Mouse (Mus musculus): ENCODE measurements at regions not wholly inside any gene's neighbourhood (a gene's known extent, or its start where the extent isn't known, plus 50 kb on each side); places are given as distances from the start of the nearest gene placed in this dataset.

DNA sequence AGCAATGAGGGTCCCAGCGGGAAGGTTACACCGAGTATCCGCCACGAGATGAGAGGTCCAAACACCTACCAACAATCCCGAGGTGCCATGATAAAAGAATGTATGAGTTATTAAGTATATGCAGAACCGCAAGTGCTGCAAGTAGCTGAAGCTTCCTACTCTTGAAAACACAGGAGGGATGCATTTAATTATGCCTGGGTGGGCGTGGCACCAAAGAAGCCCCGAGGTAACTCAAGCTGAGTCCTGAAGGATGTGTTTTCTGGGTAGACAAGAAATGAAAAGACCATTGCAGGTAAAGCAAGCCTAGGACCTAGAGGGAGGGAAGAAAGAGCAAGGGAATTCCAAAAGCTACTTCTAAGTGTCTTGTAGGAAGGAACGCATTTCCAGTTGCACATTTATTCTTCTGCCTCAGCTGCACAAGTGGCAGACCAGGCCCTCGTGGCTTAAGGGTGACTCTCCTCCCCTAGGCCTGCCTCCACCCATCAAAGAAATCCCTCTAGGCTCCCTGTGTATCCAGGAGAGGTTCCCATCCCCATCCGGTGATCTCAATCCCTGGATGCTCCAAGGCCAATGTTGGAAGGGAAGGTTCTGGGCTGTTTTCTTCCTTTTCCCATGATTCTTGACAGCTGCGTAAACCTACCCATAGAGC is 104.2 kb upstream of the Mgme1 start:
- intact Hi-C loops (cut with DNase I) = no loop called here
- DNase-seq (ENCODE audit: low spot score in 2 of 2) = no peak

DNA sequence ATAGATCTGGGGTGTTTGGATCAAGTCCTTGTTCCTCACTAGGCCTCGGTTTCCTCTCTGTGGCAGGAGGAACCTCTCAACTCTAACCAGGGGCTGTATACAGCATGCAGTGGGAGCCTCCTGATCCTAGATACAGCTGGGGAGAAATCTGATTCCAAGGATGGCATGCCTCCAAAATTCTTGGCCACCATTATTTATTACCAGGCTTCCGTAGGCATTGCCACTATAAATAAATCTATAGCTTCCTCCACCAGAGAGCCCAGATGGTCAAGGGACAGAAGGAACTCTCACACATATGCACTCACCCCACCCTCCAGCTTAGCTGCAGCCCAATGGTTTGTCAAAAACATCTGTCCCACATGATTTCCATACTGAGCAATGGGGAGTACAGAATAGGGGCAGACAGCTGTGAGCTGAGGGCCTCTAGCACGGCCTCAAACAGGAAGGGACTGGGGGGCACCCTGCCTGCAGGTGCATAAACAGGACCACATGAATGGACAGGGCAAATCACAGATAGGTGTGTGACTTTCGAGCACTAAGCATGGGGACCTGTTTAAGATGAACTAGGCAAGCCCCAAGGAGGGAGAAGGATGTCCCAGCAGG is 100.8 kb upstream of the Mgme1 start:
- DNase-seq (ENCODE audit: low spot score in 2 of 2) = no peak
- intact Hi-C loops (cut with DNase I) = no loop called here

DNA sequence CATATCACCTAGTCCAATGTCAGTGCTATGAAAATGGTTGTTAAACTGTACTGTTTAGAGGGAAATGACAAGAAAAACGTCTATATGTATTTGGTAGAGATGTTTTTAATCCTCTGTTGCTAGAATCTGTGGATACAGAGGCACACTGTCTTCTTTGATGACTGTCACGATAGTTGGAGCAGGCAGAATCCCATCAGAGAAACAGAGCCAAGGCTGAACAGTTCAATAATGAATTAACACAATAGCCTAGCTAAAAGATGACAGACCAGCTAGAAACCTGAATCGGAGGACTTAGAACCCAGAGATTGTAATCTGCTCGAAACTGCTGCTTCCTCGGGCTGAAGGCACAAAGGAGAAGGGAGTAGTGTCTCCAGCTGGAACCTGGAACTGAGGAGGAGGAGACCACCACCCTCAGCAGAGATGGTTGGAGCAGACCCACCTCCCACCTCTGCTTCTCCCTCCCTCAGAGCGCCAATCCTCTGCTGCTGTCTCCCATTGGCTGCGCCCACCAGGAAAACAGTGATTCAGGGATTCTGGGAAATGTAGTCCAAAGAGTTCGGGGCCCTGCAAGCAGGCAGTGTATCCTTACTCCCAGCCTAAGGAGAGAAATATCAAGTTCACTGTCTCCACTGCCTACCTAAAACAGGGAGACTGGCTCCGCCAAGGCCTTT is 98.2 kb upstream of the Mgme1 start:
- intact Hi-C loops (cut with DNase I) = no loop called here
- peak; percentile 83 to 92 for DNase-seq (ENCODE audit: low spot score in 2 of 2)

DNA sequence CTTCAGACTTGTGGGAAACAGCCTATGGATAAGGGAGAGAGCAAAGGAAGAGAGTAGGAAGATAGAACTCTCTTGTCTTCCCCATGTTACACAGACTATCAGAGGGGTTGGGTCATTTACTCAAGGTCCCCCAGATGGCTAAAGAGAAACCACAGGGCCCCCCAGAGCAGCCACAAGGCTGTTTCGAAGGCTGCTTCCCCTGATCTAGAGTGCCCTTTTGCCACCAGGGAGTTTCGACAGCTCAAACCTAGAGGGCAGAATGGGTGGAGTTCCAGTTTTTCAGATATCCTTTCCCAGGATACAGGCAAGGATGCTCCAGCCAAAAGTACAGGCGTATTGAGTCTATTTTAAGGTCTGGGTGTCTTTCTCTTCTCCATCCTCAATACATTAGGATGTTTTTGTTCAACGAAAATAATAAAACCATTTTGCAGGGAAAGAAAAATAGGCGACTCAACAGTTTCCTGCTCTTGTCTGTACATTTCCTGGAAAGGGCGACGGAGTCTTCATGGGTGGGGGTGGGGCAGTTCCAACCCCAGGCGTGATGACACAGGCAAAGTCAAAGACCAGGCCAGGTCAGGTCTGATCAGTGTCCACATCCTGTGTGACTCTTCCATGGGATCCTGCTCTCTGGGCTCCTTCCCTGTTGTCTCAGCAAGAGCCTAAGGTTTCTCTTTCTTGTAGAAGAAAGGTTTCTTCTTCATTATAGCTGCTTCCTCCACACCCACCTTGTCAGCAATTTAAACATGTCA is 96.9 kb upstream of the Mgme1 start:
- no peak for DNase-seq (ENCODE audit: low spot score in 2 of 2)
- intact Hi-C loops (cut with DNase I) = no loop called here

DNA sequence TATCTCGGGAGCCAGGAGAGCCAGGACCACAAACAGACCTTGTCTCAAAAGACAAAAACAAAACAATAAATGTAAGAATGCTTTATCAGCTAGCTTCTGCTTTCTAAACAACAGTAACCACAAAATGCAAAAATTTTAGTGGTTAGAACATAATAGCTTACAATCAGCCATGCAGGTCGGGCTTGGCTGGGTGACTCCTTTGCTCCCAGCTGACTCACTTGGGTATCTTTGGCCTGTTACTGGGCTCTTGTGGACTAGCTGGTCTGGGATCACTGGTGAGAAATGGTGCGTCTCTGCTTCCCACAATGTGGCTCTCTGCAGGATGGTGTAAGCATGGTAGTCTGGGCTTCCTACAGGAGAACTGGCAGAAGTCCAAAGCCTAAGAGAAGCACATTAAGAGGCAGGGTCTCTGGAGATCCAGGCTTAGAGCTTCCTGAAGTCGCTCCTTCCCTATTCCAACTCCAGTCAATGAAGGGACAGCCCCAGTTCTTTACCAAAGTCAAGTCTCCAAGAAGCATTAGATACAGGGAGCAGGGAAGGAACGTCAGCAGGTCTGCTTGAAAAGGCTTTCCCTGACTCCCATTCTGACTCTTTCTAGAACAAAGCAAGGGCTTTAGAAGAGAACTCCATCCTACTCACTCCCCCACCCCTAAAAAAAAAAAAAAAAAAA is 96.0 kb upstream of the Mgme1 start:
- intact Hi-C loops (cut with DNase I) = no loop called here
- no peak for DNase-seq (ENCODE audit: low spot score in 2 of 2)

DNA sequence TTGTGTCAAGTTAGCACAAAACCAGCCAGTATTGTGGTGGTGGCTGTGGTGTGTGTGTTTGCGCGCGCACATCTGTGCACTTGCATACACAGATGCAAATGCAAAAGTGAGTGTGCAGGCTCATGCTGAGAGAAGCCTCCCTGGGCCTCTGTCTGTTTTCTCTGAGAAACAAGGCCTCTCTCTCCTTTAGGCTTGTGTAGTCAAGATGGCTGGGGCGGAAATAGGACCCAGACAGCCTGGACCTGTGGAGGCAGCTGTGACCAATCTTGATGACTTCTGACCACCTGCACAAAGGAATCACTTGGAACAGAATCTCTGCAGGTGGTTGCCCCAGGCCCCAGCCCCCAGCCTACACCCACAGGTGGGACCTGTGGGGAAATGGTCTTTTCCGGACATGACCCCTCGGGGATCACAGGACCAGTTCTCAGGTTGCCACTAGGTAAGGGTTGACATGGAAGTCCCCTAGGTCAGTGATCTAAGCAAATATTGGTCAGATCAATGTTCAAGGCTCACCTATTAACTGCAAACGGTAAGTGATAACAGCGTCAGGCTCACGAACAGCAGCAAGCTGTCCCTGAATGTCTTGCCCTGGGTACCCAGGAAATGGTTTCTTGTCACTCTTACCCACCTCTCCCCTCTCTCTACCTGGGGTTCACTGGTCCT is 93.8 kb upstream of the Mgme1 start:
- intact Hi-C loops (cut with DNase I) = no loop called here
- DNase-seq (ENCODE audit: low spot score in 2 of 2) = no peak

DNA sequence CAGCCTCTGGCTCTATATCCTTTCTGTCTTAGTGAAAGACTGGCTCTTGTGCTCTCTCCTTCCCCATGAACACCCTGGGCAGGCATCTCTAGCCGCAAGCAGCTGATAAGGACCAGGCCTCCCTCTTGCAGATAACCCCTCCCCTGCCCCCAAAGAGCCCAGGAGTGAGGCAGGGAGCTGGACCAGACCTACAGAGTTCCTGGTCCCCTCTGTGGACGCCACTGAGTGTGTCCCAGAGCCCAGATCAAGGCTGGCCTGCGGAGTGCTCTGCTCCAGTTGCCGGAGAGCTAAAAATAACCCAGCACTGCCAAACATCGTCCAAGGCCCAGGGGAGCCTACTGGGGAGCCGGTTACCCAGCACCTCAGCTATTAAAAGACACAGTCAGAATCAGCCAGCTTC is 93.2 kb upstream of the Mgme1 start:
- intact Hi-C loops (cut with DNase I) = no loop called here
- DNase-seq (ENCODE audit: low spot score in 2 of 2) = no peak

DNA sequence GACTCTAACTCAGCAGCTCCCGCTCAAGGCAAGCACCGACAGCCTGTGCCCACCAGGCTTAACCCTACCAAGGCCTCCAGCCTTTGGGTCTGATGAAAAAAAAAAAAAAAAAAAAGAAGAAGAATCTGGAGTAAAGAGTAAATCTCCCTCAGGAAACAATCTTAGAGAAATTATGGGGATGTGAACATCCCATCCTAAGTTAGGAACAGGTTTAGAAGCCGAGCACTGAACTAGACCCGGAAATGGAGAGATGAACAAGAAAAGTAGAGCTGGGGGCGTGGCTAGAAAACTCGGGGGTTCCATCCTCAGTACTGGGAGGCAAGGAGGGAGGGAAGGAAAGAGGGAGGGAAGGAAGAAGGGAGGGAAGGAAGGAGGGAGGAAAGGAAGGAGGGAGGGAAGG is 92.5 kb upstream of the Mgme1 start:
- no peak for DNase-seq (ENCODE audit: low spot score in 2 of 2)
- intact Hi-C loops (cut with DNase I) = no loop called here

DNA sequence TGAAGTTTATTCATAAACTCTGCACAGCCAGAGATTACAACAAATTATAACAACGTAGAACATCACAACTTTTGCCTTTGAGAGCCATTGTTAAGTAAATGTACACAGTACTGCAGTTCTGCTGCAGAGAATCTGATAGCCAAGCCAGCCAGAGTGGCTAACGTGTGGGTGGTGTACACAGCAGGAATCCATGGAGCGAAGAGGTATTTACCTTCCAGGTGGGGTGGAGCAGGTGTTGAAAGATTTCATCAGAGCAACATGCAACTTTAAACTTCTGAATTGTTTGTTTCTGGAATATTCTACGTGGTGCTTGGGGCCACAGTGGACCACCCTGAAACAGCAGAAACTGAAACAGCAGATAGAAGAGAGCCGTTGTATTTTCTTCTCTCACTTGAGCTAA is 88.4 kb upstream of the Mgme1 start:
- no peak for DNase-seq (ENCODE audit: low spot score in 2 of 2)
- intact Hi-C loops (cut with DNase I) = no loop called here

DNA sequence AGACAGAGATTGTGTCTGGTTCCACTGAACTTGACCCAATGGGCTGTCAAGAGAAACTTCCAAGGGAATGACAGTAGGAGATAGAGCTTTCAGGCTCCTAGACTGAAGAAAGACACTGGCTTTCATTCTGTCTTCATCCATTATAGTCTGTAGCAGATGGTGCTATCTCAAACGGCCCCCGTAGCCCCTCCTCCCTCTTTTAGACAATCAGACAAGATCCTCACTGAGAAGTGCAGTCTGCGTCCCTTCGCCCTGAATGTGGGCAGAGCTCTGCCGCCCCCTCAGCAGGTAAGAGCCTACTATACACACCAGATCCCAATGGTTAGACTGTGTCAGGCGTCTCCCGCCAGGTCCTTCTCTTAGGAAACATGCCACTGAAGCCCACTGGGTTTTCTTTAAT is 87.9 kb upstream of the Mgme1 start:
- intact Hi-C loops (cut with DNase I) = no loop called here
- no peak for DNase-seq (ENCODE audit: low spot score in 2 of 2)

DNA sequence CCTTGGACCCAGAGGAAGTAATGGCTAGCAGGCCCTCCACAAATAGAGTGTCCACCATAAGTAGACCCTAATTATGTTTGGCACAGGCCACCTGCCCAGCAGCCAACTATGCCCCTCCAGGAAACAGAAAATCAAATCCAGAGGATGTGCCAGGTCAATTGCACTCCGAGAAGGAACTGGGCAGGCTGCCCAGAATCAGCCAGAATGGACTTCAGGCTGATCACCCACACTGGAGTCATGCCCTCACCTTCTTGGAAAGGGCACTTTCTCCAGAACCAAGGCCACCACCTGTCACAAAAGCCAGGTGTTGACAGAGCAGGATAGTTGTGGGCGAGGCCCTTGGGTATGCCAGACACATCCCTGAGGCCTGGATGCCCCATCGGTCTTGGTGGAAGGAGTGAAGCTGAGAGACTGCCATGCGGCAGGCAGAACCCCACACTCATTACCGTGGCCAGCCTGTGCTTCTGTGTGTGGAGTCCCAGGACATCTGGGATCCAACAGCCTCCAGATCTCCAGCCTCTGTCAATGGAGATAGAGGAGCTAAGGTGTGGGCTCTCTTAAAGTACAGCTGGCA is 87.0 kb upstream of the Mgme1 start:
- intact Hi-C loops (cut with DNase I) = no loop called here
- DNase-seq (ENCODE audit: low spot score in 2 of 2) = no peak

DNA sequence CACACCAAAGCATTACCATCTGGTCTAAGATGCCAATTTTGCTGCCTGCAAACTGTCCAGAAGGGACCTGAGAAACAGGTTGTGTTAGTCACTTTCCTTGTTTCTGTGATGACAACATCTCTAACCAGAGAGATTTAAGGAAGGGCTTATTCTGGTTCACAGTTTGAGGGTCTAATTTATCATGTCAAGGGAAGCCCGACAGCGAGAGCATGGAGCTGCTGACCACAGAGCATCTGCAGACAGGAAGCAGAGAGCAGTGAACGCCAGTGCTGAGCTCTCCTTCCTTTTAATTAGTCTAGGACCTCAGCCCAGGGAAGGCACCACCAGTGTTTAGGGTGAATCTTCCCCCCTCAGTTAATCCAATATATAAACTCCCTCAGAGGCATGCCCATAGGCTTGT is 85.3 kb upstream of the Mgme1 start:
- intact Hi-C loops (cut with DNase I) = no loop called here
- no peak for DNase-seq (ENCODE audit: low spot score in 2 of 2)

DNA sequence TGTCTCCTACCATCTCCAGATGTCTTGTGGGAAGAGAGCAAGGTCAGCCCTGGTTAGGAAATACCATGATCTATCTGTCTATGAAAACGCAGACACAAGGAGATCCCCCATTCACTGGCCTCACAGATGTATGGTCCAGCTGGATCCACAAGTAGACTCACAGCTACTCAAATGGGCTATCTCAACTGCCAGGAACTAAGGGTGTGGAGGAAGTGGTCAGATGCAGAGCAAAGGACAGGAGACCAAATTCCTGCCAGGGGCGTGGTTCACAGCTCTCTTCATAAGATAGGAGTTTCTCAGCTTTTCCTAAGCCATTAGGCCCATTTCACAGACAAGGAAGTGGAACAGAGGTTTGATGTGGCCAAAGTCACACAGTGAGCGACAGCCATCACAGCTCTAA is 84.0 kb upstream of the Mgme1 start:
- intact Hi-C loops (cut with DNase I) = no loop called here
- DNase-seq (ENCODE audit: low spot score in 2 of 2) = no peak

DNA sequence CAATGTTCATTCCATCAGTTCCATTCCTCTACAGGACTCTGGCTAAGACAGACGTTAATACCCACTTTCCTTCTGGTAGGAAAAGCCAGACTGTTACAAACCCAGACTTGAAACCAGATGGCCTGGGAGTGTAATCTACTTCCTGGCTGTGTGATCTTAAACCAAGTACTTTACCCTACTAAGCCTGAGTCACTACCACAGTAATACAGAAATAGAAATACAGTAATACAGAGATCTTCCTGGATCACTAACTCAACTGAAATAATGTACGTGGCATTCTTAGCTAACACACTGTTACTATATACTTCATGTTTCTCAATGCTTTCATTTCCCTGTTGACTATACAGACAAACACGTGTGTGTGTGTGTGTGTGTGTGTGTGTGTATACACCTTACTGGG is 82.4 kb upstream of the Mgme1 start:
- intact Hi-C loops (cut with DNase I) = no loop called here
- DNase-seq (ENCODE audit: low spot score in 2 of 2) = no peak

DNA sequence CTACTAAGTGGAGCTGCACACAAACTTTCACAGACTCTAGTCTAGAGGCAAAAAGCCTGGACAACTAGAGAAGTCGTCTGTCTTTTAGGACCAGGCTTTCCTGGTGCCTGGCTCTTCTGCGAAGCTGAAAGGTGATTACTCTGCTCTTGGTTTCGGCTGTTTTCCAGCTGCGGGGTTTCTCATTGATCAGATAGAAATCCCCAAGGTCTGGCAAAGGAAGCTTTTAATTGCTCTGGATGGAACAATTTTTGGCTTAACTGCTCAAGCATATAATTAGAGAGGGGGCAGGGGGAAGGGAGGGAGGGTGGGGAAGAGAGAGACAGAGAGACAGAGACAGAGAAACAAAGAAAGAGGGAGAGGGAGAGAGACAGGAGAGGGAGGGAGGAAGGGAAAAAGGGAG is 82.0 kb upstream of the Mgme1 start:
- intact Hi-C loops (cut with DNase I) = no loop called here
- no peak for DNase-seq (ENCODE audit: low spot score in 2 of 2)

DNA sequence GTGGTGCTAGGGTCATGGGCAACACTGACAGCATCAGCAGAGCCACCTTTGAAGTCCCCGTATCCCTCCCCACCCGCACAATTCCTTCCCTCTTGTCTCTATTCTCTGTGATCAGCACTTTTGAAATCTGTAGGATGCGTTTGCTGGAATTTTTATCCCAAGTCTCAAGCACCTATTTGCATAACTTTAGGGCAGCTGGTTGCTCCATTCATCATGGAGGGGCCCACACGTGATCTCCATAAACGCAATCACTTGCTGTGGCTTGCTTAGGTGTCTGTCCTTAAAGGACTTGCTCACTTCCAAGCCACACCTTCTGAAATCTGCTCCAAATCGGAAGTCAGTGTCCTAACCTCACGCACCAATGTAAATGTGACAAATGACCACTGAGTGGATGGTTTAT is 80.7 kb upstream of the Mgme1 start:
- intact Hi-C loops (cut with DNase I) = no loop called here
- no peak for DNase-seq (ENCODE audit: low spot score in 2 of 2)

DNA sequence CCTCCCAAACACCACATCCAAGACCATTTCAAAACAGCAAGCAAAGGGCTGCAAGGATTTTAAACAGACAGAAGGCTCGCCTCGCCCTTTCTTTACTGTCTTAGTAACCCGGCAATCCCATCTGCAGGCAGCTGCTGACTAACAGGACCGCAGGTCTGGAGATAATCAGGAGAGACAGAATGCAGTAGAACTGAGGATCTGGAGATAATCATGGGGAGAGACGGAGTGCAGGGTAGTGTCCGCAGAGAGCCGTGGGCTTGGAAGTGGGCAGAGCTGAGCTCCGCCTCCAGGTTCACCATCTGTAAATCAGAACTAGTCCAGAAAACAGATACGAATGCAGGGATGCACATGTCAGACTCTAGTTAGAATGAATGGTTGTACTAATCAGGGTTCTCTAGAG is 79.4 kb upstream of the Mgme1 start:
- DNase-seq (ENCODE audit: low spot score in 2 of 2) = no peak
- intact Hi-C loops (cut with DNase I) = no loop called here

DNA sequence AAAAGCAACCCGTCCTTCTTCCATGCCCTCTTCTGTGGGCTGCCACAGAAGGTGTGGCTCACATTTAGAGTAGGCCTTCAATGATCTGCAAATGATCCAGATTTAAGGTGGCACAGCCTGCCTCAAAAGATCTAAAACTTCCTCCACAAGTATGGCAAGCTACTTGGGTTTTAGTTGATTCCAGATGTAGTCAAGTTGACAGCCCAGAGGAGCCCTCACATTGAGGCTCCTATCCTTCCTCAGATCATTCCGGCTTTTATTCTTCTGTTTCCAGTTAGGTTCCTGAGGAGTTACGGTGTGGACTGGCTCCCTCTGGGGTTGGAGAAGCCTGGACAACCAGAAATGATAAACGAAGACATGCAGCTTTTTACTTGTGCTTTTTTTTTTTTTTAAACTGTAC is 78.8 kb upstream of the Mgme1 start:
- intact Hi-C loops (cut with DNase I) = no loop called here
- no peak for DNase-seq (ENCODE audit: low spot score in 2 of 2)

DNA sequence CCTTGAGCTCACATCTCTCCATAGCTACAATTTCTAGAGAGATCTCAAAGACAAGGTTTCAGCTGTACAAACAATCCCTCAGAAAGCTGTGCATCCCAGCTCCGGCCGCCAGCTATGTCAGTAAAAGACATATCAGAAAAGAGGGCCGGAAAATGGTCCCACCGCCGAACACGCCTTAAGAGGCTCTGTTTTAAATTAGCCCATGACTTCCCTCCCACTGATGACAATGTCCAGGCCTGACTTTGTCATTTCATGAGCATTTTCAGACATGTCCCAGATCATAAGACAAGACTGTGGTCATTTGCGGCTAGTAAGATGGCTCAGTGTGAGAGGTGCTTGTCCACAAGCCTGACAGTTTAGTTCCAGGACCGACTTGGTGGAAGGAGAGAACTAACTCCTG is 78.0 kb upstream of the Mgme1 start:
- DNase-seq (ENCODE audit: low spot score in 2 of 2) = no peak
- intact Hi-C loops (cut with DNase I) = no loop called here

Measured in left cerebral cortex, postnatal 14 days (tissue).